7 mouse cellular contexts compared by ENCODE assay signal in genomic region chr1:91541042-91541592, GRCm38 (mm10). TPM values are rescaled to one million over a fixed set of nuclear protein-coding genes. Genes with fewer than 3 reads are reported as not detected.
DNase-seq lines count a peak whose midpoint lies in the region; ATAC-seq and TF ChIP-seq lines count a peak whose summit lies in the region.

No protein-coding gene starts in this region.

- TF ChIP-seq POLR2A in testis, adult 2 months (IDR thresholded peaks at IDR 0.05; ENCODE audit: control insufficient read depth, low read depth, low read length) = no peak

- H3K4me3 ChIP-seq in testis, adult 2 months (ENCODE audit: control insufficient read depth, low read depth, low read length) = peak overlapping the region; percentile 97
- peak overlapping the region; percentile 82 for H3K4me3 ChIP-seq in forebrain, embryonic 15.5 days
- peak overlapping the region; percentile 85 for H3K4me3 ChIP-seq in neural tube, embryonic 15.5 days (replicated peaks)

- intact Hi-C loops in left cerebral cortex, postnatal 25 days (cut with DNase I) = no loop called here

- peak overlapping the region; percentile 73 for H3K9ac ChIP-seq in forebrain, embryonic 15.5 days (replicated peaks)
- peak overlapping the region; percentile 91 for H3K9ac ChIP-seq in neural tube, embryonic 15.5 days (replicated peaks)

- TF ChIP-seq CTCF in testis, adult 2 months (IDR thresholded peaks at IDR 0.05; ENCODE audit: control insufficient read depth, insufficient read depth, insufficient replicate concordance, low read depth, low read length) = no peak

- peaks cover 16% of the 10 kb centered on the region for H3K4me1 ChIP-seq in testis, adult 2 months (ENCODE audit: control insufficient read depth, insufficient read depth, low read length)
- peaks cover 17% of the 10 kb centered on the region for H3K4me1 ChIP-seq in forebrain, embryonic 15.5 days
- peaks cover 16% of the 10 kb centered on the region for H3K4me1 ChIP-seq in neural tube, embryonic 15.5 days

- no peak; the same call in 1 of the 2 replicates for ATAC-seq in forebrain, embryonic 15.5 days (replicated peaks)
- ATAC-seq in neural tube, embryonic 15.5 days (ENCODE audit: low FRiP score) = no peak
- ATAC-seq in megakaryocyte progenitor cell, adult 5-6 weeks (replicated peaks; ENCODE audit: poor library complexity) = no peak

- peak overlapping the region; percentile 92 for H3K4me2 ChIP-seq in forebrain, embryonic 15.5 days (replicated peaks)
- peak overlapping the region; percentile 95 for H3K4me2 ChIP-seq in neural tube, embryonic 15.5 days

- H3K9me3 ChIP-seq in forebrain, embryonic 15.5 days = no peaks in the 10 kb centered on the region
- no peaks in the 10 kb centered on the region for H3K9me3 ChIP-seq in neural tube, embryonic 15.5 days (replicated peaks)

- no peak for DNase-seq in testis, postnatal 10 days (ENCODE audit: low spot score)
- peak; percentile 63 for DNase-seq in liver
- no peak for DNase-seq in left cerebral cortex, postnatal 25 days (ENCODE audit: low spot score in 2 of 2)

- peak overlapping the region; percentile 90 for H3K27ac ChIP-seq in testis, adult 2 months (ENCODE audit: control insufficient read depth, insufficient read depth, low read depth, low read length)
- H3K27ac ChIP-seq in forebrain, embryonic 15.5 days (replicated peaks) = no peak overlapping the region
- peak overlapping the region; percentile 70 for H3K27ac ChIP-seq in neural tube, embryonic 15.5 days (replicated peaks)

- 15% methylated on average over 15 of the region's 15 CpGs for WGBS in forebrain, embryonic 15.5 days
- WGBS in neural tube, embryonic 15.5 days = 12% methylated on average over 15 of the region's 15 CpGs

- peaks cover 4% of the 10 kb centered on the region; the same call in 1 of the 2 replicates for H3K36me3 ChIP-seq in testis, adult 2 months (ENCODE audit: control insufficient read depth, insufficient read depth, low read length)
- 0 out of 2 replicates have a peak, but pooled peaks cover 5% of the 10 kb centered on the region for H3K36me3 ChIP-seq in forebrain, embryonic 15.5 days
- peaks cover 16% of the 10 kb centered on the region for H3K36me3 ChIP-seq in neural tube, embryonic 15.5 days

- no peaks in the 10 kb centered on the region for H3K27me3 ChIP-seq in testis, adult 2 months (ENCODE audit: control insufficient read depth, insufficient read depth, low read length)
- peaks cover 21% of the 10 kb centered on the region for H3K27me3 ChIP-seq in forebrain, embryonic 15.5 days
- H3K27me3 ChIP-seq in neural tube, embryonic 15.5 days (replicated peaks) = peaks cover 7% of the 10 kb centered on the region; the same call in 1 of the 2 replicates

RNA-seq across cellular contexts. Expression of gene Asb1, which starts 0.8 kb away (rescaled TPM):
- polyA plus RNA-seq in testis, adult 2 months (2012; rRNA removed) = 99.1 and 121 TPM in 2 replicates
- polyA plus RNA-seq in forebrain, embryonic 15.5 days (2015; fragmentation: Nextera tagmentation; extraction: Ambion mirVana) = 15.0 and 15.3 TPM in 2 replicates
- polyA plus RNA-seq in neural tube, embryonic 15.5 days (2015; fragmentation: Nextera tagmentation; extraction: Ambion mirVana) = 12.0 and 13.4 TPM in 2 replicates
- 3.9 and 5.2 TPM in 2 replicates for total RNA-seq in megakaryocyte progenitor cell, adult 5-6 weeks (2015)
- 6.1 and 28.7 TPM in 2 replicates for total RNA-seq in megakaryocyte progenitor cell, adult 5-6 weeks (2017)
- 10 to 100 TPM; 41.7 to 42.4 TPM for total RNA-seq in left cerebral cortex, postnatal 25 days (2021)

RNA-seq across cellular contexts. Expression of gene Traf3ip1, which starts 46.7 kb away (rescaled TPM):
- polyA plus RNA-seq in testis, adult 2 months (2012; rRNA removed) = 32.0 and 32.5 TPM in 2 replicates
- 9.5 and 10.6 TPM in 2 replicates for polyA plus RNA-seq in forebrain, embryonic 15.5 days (2015; fragmentation: Nextera tagmentation; extraction: Ambion mirVana)
- 10.0 and 10.3 TPM in 2 replicates for polyA plus RNA-seq in neural tube, embryonic 15.5 days (2015; fragmentation: Nextera tagmentation; extraction: Ambion mirVana)
- 3.1 and 4.9 TPM in 2 replicates for total RNA-seq in megakaryocyte progenitor cell, adult 5-6 weeks (2015)
- 3.3 and 5.3 TPM in 2 replicates for total RNA-seq in megakaryocyte progenitor cell, adult 5-6 weeks (2017)
- total RNA-seq in left cerebral cortex, postnatal 25 days (2021) = 10 to 100 TPM; 15.5 to 15.8 TPM
